Mouse (Mus musculus): ENCODE measurements around the gene Arhgef12. TPM values are rescaled to one million over a fixed set of nuclear protein-coding genes. Genes with fewer than 3 reads are reported as not detected.

Arhgef12 gene
- polyA plus RNA-seq, 1 experiment from 2014 or later, result 19.9 TPM

DNA sequence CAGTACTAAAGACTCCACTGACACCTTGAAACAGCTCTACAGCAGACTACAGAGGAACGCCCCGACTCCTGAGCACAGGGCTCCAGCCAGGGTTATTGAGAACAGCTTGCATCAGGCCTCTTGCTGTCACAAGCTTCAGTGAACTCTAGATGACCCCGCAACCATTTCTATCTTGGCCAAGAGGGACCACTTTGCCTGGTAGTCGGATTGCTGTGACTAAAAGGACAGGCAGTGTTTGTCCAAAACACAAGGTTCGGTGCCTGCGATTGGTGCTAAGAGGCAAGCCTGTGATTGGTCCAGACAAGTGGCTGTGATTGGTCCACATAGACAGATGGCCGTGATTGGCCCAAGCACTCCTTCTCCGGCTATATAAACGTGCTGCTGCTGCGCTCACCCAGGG lies 179.5 kb downstream of the Arhgef12 start:
- 0 out of 2 replicates have a peak, but pooled peaks cover 7% of the 10 kb centered on the region for H3K27me3 ChIP-seq
- no peak overlapping the region for H3K4me3 ChIP-seq
- H3K27ac ChIP-seq (replicated peaks), result no peak overlapping the region
- no peak overlapping the region for H3K4me2 ChIP-seq
- ATAC-seq (ENCODE audit: low read depth), result no peak
- WGBS, result 55% methylated on average over 10 of the region's 10 CpGs
- H3K9me3 ChIP-seq, result no peaks in the 10 kb centered on the region
- H3K4me1 ChIP-seq (replicated peaks), result peaks cover 23% of the 10 kb centered on the region
- H3K36me3 ChIP-seq, result no peaks in the 10 kb centered on the region
- no peak overlapping the region for H3K9ac ChIP-seq

DNA sequence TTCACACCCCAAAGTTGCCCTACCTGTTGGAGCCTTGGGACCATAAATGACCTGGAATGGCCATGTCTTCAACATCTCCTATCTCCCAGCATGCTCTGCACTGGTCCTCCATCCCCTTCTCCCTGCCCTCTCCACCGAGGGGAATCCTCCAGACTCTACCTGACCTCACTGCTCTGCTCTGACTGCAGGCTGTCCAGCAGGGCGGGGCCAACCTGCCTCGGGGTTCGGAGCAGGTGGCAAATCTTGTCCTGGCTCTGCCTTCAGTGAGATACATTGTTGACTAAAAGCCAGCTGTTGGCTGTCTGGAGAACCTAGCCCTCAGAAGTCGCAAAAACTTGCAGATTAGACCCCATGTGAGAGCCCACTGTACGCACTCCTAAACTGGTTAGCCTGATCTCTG lies 180.5 kb downstream of the Arhgef12 start:
- H3K27me3 ChIP-seq, result 0 out of 2 replicates have a peak, but pooled peaks cover 5% of the 10 kb centered on the region
- peaks cover 27% of the 10 kb centered on the region for H3K4me1 ChIP-seq (replicated peaks)
- H3K27ac ChIP-seq (replicated peaks), result no peak overlapping the region
- no peak overlapping the region for H3K9ac ChIP-seq
- WGBS, result 84% methylated on average over 6 of the region's 6 CpGs
- H3K36me3 ChIP-seq, result no peaks in the 10 kb centered on the region
- H3K4me2 ChIP-seq, result no peak overlapping the region
- H3K9me3 ChIP-seq, result no peaks in the 10 kb centered on the region
- ATAC-seq (ENCODE audit: low read depth), result no peak
- H3K4me3 ChIP-seq, result no peak overlapping the region

DNA sequence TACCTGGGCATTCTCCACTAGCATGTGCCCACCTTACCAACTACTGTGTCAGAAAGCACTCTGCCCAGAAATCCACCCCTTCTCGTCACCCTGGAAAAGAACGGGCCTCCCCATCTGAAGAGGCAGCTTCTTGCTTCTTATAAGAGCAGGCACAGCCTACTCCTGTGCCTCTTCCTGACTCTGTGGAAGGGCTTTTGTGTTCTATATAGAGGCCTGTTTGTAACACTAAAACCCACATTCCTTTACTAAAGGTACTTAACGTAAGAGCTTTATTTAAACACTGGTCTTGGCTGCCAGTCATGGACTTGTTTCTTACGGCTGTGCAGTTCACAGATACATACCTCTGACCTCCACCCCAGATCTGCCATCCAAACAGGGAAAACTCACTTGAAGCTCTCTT lies 185.2 kb downstream of the Arhgef12 start:
- Histone ChIP-seq H3K36me3 (no peaks in the 10 kb centered on the region), H3K4me2 (no peak overlapping the region), H3K4me3 (no peak overlapping the region), H3K27me3 (no peaks in the 10 kb centered on the region), H3K9ac (no peak overlapping the region), H3K27ac (replicated peaks) (no peak overlapping the region), H3K4me1 (replicated peaks) (peaks cover 26% of the 10 kb centered on the region), H3K9me3 (no peaks in the 10 kb centered on the region)
- ATAC-seq (ENCODE audit: low read depth), result no peak
- WGBS, result 80% methylated on average over 4 of the region's 4 CpGs

DNA sequence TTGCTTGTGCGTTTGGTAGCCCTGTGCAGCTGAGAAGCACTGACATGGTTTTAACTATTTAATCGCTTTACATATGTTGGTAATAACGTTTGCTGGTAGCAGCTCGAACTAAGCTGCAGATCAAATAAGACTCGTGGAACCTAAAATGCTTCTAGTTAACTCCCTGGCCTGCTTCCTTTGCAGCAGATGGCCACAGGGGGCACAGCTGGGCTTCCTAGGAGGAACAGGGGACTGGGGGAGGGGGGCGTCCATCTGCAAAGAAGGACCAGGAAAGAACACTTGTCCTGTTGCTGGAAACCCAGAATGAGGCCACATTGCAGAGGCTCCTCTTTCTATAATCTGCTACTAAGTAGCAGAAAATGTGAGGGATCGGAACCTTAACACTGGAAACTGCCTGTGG lies 186.8 kb downstream of the Arhgef12 start:
- no peaks in the 10 kb centered on the region for H3K9me3 ChIP-seq
- WGBS, result 57% methylated on average over 7 of the region's 7 CpGs

DNA sequence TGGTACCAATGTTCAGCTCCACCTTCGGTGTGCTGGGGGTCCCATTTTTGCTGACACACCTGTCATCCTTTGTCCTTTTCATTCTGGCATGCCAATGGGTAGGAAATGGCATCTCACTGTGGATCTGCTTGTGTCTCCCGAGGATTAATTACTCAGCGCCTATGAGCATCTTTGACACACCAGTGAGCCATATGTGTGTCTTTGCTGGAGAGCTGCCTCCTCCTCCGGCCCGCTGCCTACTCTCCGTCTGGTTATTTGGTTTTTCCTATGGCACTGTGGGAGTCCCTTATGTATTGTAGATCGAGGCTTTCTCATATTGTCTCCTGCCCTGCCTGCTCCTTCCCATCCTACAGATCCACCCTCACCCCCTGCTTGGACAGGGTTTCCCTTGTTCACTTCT lies 189.1 kb downstream of the Arhgef12 start:
- Histone ChIP-seq H3K9me3 (no peaks in the 10 kb centered on the region), H3K27me3 (no peaks in the 10 kb centered on the region; the same call in 1 of the 2 replicates), H3K27ac (replicated peaks) (no peak overlapping the region), H3K4me2 (no peak overlapping the region), H3K4me3 (no peak overlapping the region), H3K9ac (no peak overlapping the region), H3K36me3 (no peaks in the 10 kb centered on the region), H3K4me1 (replicated peaks) (peaks cover 26% of the 10 kb centered on the region)
- 85% methylated on average over 7 of the region's 7 CpGs for WGBS
- ATAC-seq (ENCODE audit: low read depth), result no peak

More for the DNA sequence above, 186.8 kb downstream of the Arhgef12 start:
- Histone ChIP-seq H3K4me2 (no peak overlapping the region), H3K36me3 (no peaks in the 10 kb centered on the region), H3K4me1 (replicated peaks) (peaks cover 26% of the 10 kb centered on the region), H3K9ac (no peak overlapping the region), H3K4me3 (no peak overlapping the region), H3K27me3 (no peaks in the 10 kb centered on the region; the same call in 1 of the 2 replicates), H3K27ac (replicated peaks) (no peak overlapping the region)
- no peak for ATAC-seq (ENCODE audit: low read depth)

Other genes with a start within 250 kb of the Arhgef12 start
- gene Grik4, start 162.7 kb downstream of the Arhgef12 start, polyA plus RNA-seq (2015; fragmentation: Nextera tagmentation; extraction: Ambion mirVana), result 8.3 and 9.7 TPM in 2 replicates
- 12.9 and 13.2 TPM in 2 replicates for gene Tmem136, start 9.3 kb upstream of the Arhgef12 start, polyA plus RNA-seq (2015; fragmentation: Nextera tagmentation; extraction: Ambion mirVana)
- not detected in 2 replicates for gene Pou2f3, start 103.1 kb upstream of the Arhgef12 start, polyA plus RNA-seq (2015; fragmentation: Nextera tagmentation; extraction: Ambion mirVana)
- gene Oaf, start 132.7 kb upstream of the Arhgef12 start, polyA plus RNA-seq (2015; fragmentation: Nextera tagmentation; extraction: Ambion mirVana), result 17.3 and 21.1 TPM in 2 replicates
- gene Trim29, start 203.6 kb upstream of the Arhgef12 start, polyA plus RNA-seq (2015; fragmentation: Nextera tagmentation; extraction: Ambion mirVana), result 0.34 and 0.38 TPM in 2 replicates